21 mouse cellular contexts compared by ENCODE assay signal in genomic region chr12:80887036-80887435, GRCm38 (mm10). TPM values are rescaled to one million over a fixed set of nuclear protein-coding genes. Genes with fewer than 3 reads are reported as not detected.
DNase-seq lines count a peak whose midpoint lies in the region; ATAC-seq and TF ChIP-seq lines count a peak whose summit lies in the region.
"Had no signal": no experiment of that assay in that cellular context is flagged by ENCODE, and none has a peak within 500 bp of the region (broad histone marks: within the 10 kb centered on the region; RNA-seq: fewer than 3 reads in every experiment).

No protein-coding gene starts in this region.

- no peak for TF ChIP-seq POLR2A in kidney, adult 2 months (IDR thresholded peaks at IDR 0.05; ENCODE audit: low read depth, low read length)

- H3K4me3 ChIP-seq in kidney, adult 2 months (ENCODE audit: insufficient read depth, low read depth, low read length) = no peak overlapping the region
- H3K4me3 ChIP-seq in liver, postnatal 0 days (ENCODE audit: low read depth, low read length) = no peak overlapping the region
- no peak overlapping the region for H3K4me3 ChIP-seq in midbrain, embryonic 15.5 days
- H3K4me3 ChIP-seq: embryonic facial prominence, embryonic 10.5 days; erythroblast, embryonic 14.5 days; heart, embryonic 13.5 days; midbrain, embryonic 12.5 days had no signal

- no peaks in the 10 kb centered on the region for H3K27me3 ChIP-seq in kidney, adult 2 months (replicated peaks; ENCODE audit: control insufficient read depth, insufficient read depth, low read length)
- no peaks in the 10 kb centered on the region for H3K27me3 ChIP-seq in liver, postnatal 0 days (ENCODE audit: insufficient read depth, low read length)
- H3K27me3 ChIP-seq in midbrain, embryonic 15.5 days (replicated peaks) = no peaks in the 10 kb centered on the region
- H3K27me3 ChIP-seq: heart, embryonic 13.5 days; midbrain, embryonic 12.5 days had no signal

- intact Hi-C loops in left cerebral cortex, postnatal 10 days (cut with DNase I) = no loop called here

- DNase-seq in kidney, adult 2 months = peak; percentile 44
- no peak for DNase-seq in kidney, adult 9 months
- peak; percentile 55 for DNase-seq in CD4-positive helper T cell, adult 2 months (ENCODE audit: low read depth, low spot score)
- peak; percentile 50 for DNase-seq in R1 (ENCODE audit: low read depth, low spot score)
- DNase-seq in liver, postnatal 0 days = no peak
- DNase-seq in left cerebral cortex, postnatal 10 days (ENCODE audit: extremely low spot score in 1 of 2, low spot score in 2 of 2) = no peak
- no peak for DNase-seq in gastrocnemius, adult 18-20 months (ENCODE audit: low spot score)
- DNase-seq: B cell, adult 2 months; cerebellum, postnatal 14 days; gastrocnemius, postnatal 10 days; lung, adult 18-20 months; lung, postnatal 36 days; thymus, postnatal 4 days had no signal

- H3K36me3 ChIP-seq in kidney, adult 2 months (ENCODE audit: control insufficient read depth, insufficient read depth, low read length) = no peaks in the 10 kb centered on the region
- H3K36me3 ChIP-seq in liver, postnatal 0 days (replicated peaks; ENCODE audit: insufficient read depth, low read length) = no peaks in the 10 kb centered on the region
- H3K36me3 ChIP-seq in midbrain, embryonic 15.5 days (replicated peaks) = no peaks in the 10 kb centered on the region
- H3K36me3 ChIP-seq: embryonic facial prominence, embryonic 10.5 days; heart, embryonic 13.5 days; midbrain, embryonic 12.5 days had no signal

- ATAC-seq in liver, postnatal 0 days = peak; percentile 63
- no peak for ATAC-seq in midbrain, embryonic 15.5 days (replicated peaks)
- ATAC-seq: forebrain, embryonic 16.5 days; intestine, embryonic 16.5 days had no signal

- no peak for TF ChIP-seq EP300 in liver, postnatal 0 days (IDR thresholded peaks at IDR 0.05; ENCODE audit: low read depth)

- H3K9ac ChIP-seq in liver, postnatal 0 days (replicated peaks) = no peak overlapping the region
- H3K9ac ChIP-seq in midbrain, embryonic 15.5 days = no peak overlapping the region
- H3K9ac ChIP-seq: heart, embryonic 13.5 days; midbrain, embryonic 12.5 days had no signal

- peaks cover 8% of the 10 kb centered on the region; the same call in 1 of the 2 replicates for H3K4me1 ChIP-seq in kidney, adult 2 months (ENCODE audit: control insufficient read depth, insufficient read depth, low read length)
- H3K4me1 ChIP-seq in liver, postnatal 0 days (ENCODE audit: insufficient read depth) = peaks cover 17% of the 10 kb centered on the region; the same call in 1 of the 2 replicates
- no peaks in the 10 kb centered on the region for H3K4me1 ChIP-seq in midbrain, embryonic 15.5 days
- H3K4me1 ChIP-seq: midbrain, embryonic 12.5 days had no signal

- WGBS in kidney, adult 2 months = 26% methylated on average over 2 of the region's 2 CpGs
- WGBS in liver, postnatal 0 days (ENCODE audit: insufficient replicate concordance) = 26% methylated on average over 2 of the region's 2 CpGs
- 85% methylated on average over 2 of the region's 2 CpGs for WGBS in midbrain, embryonic 15.5 days

- H3K9me3 ChIP-seq in liver, postnatal 0 days (ENCODE audit: low read length) = peaks cover 5% of the 10 kb centered on the region
- no peaks in the 10 kb centered on the region for H3K9me3 ChIP-seq in midbrain, embryonic 15.5 days

- H3K4me2 ChIP-seq in liver, postnatal 0 days (ENCODE audit: low read depth, low read length) = no peak overlapping the region
- H3K4me2 ChIP-seq in midbrain, embryonic 15.5 days = no peak overlapping the region
- H3K4me2 ChIP-seq: heart, embryonic 13.5 days; midbrain, embryonic 12.5 days had no signal

- TF ChIP-seq CTCF in kidney, adult 2 months (conservative IDR thresholded peaks at IDR 0.05; ENCODE audit: insufficient read depth, insufficient read length, low read depth, low read length) = no peak
- TF ChIP-seq CTCF in liver, postnatal 0 days (IDR thresholded peaks at IDR 0.05; ENCODE audit: low read depth) = no peak

- H3K27ac ChIP-seq in kidney, adult 2 months (ENCODE audit: insufficient read depth, low read depth, low read length) = no peak overlapping the region
- peak overlapping the region; percentile 74 for H3K27ac ChIP-seq in liver, postnatal 0 days (ENCODE audit: low read depth)
- no peak overlapping the region for H3K27ac ChIP-seq in midbrain, embryonic 15.5 days
- H3K27ac ChIP-seq: embryonic facial prominence, embryonic 10.5 days; heart, embryonic 13.5 days; midbrain, embryonic 12.5 days; stomach, postnatal 0 days had no signal

RNA-seq across cellular contexts. Expression of gene Srsf5, which starts 58.3 kb away (rescaled TPM):
- polyA plus RNA-seq in kidney, adult 2 months (2012; rRNA removed) = 233 and 243 TPM in 2 replicates
- polyA plus RNA-seq in liver, postnatal 0 days (2015; fragmentation: Nextera tagmentation; extraction: Ambion mirVana) = 249 and 270 TPM in 2 replicates
- 404 and 430 TPM in 2 replicates for polyA plus RNA-seq in midbrain, embryonic 15.5 days (2015; fragmentation: Nextera tagmentation; extraction: Ambion mirVana)
- total RNA-seq in left cerebral cortex, postnatal 10 days (2021) = 100 to 1,000 TPM; 338 to 355 TPM
- 10 to 100 TPM; 83.3 to 89.2 TPM for total RNA-seq in gastrocnemius, adult 18-20 months (2021)

Comparison
In these comparisons a context has a peak if more than half of its experiments do, and no peak if none do; other contexts are left out.
1. DNase-seq: peak in kidney, adult 2 months (single experiment), CD4-positive helper T cell, adult 2 months (single experiment) and R1 (single experiment); none in kidney, adult 9 months (single experiment), liver, postnatal 0 days (single experiment), left cerebral cortex, postnatal 10 days (0 of 2) and gastrocnemius, adult 18-20 months (single experiment).